Mouse (Mus musculus): ENCODE measurements around the gene Best1.

- TF ChIP-seq CTCF (IDR thresholded peaks at IDR 0.05; ENCODE audit: borderline replicate concordance, control insufficient read depth, extremely low read depth, insufficient read depth, low read length, poor library complexity) (no peak), POLR2A (IDR thresholded peaks at IDR 0.05; ENCODE audit: control insufficient read depth, extremely low read depth, insufficient read depth, low read length, poor library complexity) (no peak)
Observed at GRCm38 (mm10) chr19:10019214-10019760, 17.9 kb upstream of the Best1 start.
